Mouse (Mus musculus): ENCODE data around the gene Psen2. TPM values are rescaled to one million over a fixed set of nuclear protein-coding genes. Genes with fewer than 3 reads are reported as not detected.

Gene Psen2
- polyA plus RNA-seq, 2 experiments = 17.1 to 23.4 TPM

- Histone ChIP-seq H3K4me1 (ENCODE audit: control insufficient read depth, insufficient read depth, low read length) (0 out of 2 replicates have a peak, but pooled peaks cover 3% of the 10 kb centered on the region), H3K9ac (ENCODE audit: low read depth, low read length, severe bottlenecking) (no peak overlapping the region), H3K27me3 (ENCODE audit: control insufficient read depth, insufficient read depth, low read length) (0 out of 2 replicates have a peak, but pooled peaks cover 3% of the 10 kb centered on the region), H3K4me3 (replicated peaks; ENCODE audit: low read length) (no peak overlapping the region), H3K4me2 (replicated peaks; ENCODE audit: low read depth, low read length, severe bottlenecking) (no peak overlapping the region), H3K36me3 (ENCODE audit: control insufficient read depth, insufficient read depth, low read length) (no peaks in the 10 kb centered on the region), H3K9me3 (ENCODE audit: control insufficient read depth, low read length) (no peaks in the 10 kb centered on the region), H3K27ac (replicated peaks; ENCODE audit: low read depth, low read length) (no peak overlapping the region)
- 75% methylated on average over 4 of the region's 4 CpGs for WGBS
- no peak for ATAC-seq (ENCODE audit: low FRiP score, low read depth)
- TF ChIP-seq POLR2A (IDR thresholded peaks at IDR 0.05; ENCODE audit: borderline replicate concordance, extremely low read depth, insufficient read depth, insufficient read length) = no peak
- no peak for DNase-seq (ENCODE audit: low spot score)
These were observed 74.3 kb downstream of the Psen2 start for GRCm38 (mm10) chr1:180188951-180189350.

- TF ChIP-seq POLR2A (IDR thresholded peaks at IDR 0.05; ENCODE audit: borderline replicate concordance, extremely low read depth, insufficient read depth, insufficient read length) = no peak
- no peak overlapping the region for H3K4me2 ChIP-seq (replicated peaks; ENCODE audit: low read depth, low read length, severe bottlenecking)
- H3K9me3 ChIP-seq (ENCODE audit: control insufficient read depth, low read length) = no peaks in the 10 kb centered on the region
- 0 out of 2 replicates have a peak, but pooled peaks cover 2% of the 10 kb centered on the region for H3K27me3 ChIP-seq (ENCODE audit: control insufficient read depth, insufficient read depth, low read length)
- ATAC-seq (ENCODE audit: low FRiP score, low read depth) (no peak), DNase-seq (ENCODE audit: low spot score) (no peak)
- H3K27ac ChIP-seq (replicated peaks; ENCODE audit: low read depth, low read length) = no peak overlapping the region
- no peak overlapping the region for H3K9ac ChIP-seq (ENCODE audit: low read depth, low read length, severe bottlenecking)
- no peak overlapping the region for H3K4me3 ChIP-seq (replicated peaks; ENCODE audit: low read length)
- 79% methylated on average over 3 of the region's 3 CpGs for WGBS
- H3K36me3 ChIP-seq (ENCODE audit: control insufficient read depth, insufficient read depth, low read length) = no peaks in the 10 kb centered on the region
- 0 out of 2 replicates have a peak, but pooled peaks cover 3% of the 10 kb centered on the region for H3K4me1 ChIP-seq (ENCODE audit: control insufficient read depth, insufficient read depth, low read length)
These were observed 76.9 kb downstream of the Psen2 start for GRCm38 (mm10) chr1:180186371-180186770.

DNA sequence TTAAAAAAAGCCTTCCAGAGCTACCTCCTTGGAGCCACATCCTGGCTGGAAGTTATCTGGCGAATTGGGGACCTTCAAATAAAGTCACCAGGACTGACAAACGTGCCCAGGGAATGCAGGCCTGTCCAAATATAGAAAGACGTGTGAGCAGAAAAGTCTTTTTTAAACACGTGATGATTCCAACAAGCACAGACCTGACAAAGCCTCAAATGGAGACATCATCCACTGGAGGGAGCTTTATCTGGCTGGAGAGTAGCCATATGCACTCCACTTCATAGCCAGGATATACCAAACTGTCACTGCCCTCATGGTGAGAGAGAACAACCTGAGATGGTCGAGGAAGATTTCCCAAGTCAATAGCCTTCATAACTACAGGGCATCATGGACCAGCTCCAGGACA lies 77.4 kb downstream of the Psen2 start:
- Histone ChIP-seq H3K9ac (ENCODE audit: low read depth, low read length, severe bottlenecking) (no peak overlapping the region), H3K27me3 (ENCODE audit: control insufficient read depth, insufficient read depth, low read length) (no peaks in the 10 kb centered on the region), H3K9me3 (ENCODE audit: control insufficient read depth, low read length) (no peaks in the 10 kb centered on the region), H3K27ac (replicated peaks; ENCODE audit: low read depth, low read length) (no peak overlapping the region), H3K36me3 (ENCODE audit: control insufficient read depth, insufficient read depth, low read length) (no peaks in the 10 kb centered on the region), H3K4me2 (replicated peaks; ENCODE audit: low read depth, low read length, severe bottlenecking) (no peak overlapping the region), H3K4me3 (replicated peaks; ENCODE audit: low read length) (no peak overlapping the region), H3K4me1 (ENCODE audit: control insufficient read depth, insufficient read depth, low read length) (0 out of 2 replicates have a peak, but pooled peaks cover 3% of the 10 kb centered on the region)
- no peak for TF ChIP-seq POLR2A (IDR thresholded peaks at IDR 0.05; ENCODE audit: borderline replicate concordance, extremely low read depth, insufficient read depth, insufficient read length)
- 60% methylated on average over 5 of the region's 5 CpGs for WGBS
- DNase-seq (ENCODE audit: low spot score) = no peak
- no peak for ATAC-seq (ENCODE audit: low FRiP score, low read depth)

GRCm38 (mm10) chr1:180184768-180185167 lies 78.5 kb downstream of the Psen2 start:
- no peak for TF ChIP-seq POLR2A (IDR thresholded peaks at IDR 0.05; ENCODE audit: borderline replicate concordance, extremely low read depth, insufficient read depth, insufficient read length)
- ATAC-seq (ENCODE audit: low FRiP score, low read depth) = no peak
- Histone ChIP-seq H3K36me3 (ENCODE audit: control insufficient read depth, insufficient read depth, low read length) (no peaks in the 10 kb centered on the region), H3K9ac (ENCODE audit: low read depth, low read length, severe bottlenecking) (no peak overlapping the region), H3K4me2 (replicated peaks; ENCODE audit: low read depth, low read length, severe bottlenecking) (no peak overlapping the region), H3K27ac (replicated peaks; ENCODE audit: low read depth, low read length) (no peak overlapping the region), H3K9me3 (ENCODE audit: control insufficient read depth, low read length) (no peaks in the 10 kb centered on the region), H3K4me3 (replicated peaks; ENCODE audit: low read length) (no peak overlapping the region), H3K27me3 (ENCODE audit: control insufficient read depth, insufficient read depth, low read length) (no peaks in the 10 kb centered on the region), H3K4me1 (ENCODE audit: control insufficient read depth, insufficient read depth, low read length) (0 out of 2 replicates have a peak, but pooled peaks cover 3% of the 10 kb centered on the region)
- 33% methylated on average over 7 of the region's 7 CpGs for WGBS
- no peak for DNase-seq (ENCODE audit: low spot score)

DNA sequence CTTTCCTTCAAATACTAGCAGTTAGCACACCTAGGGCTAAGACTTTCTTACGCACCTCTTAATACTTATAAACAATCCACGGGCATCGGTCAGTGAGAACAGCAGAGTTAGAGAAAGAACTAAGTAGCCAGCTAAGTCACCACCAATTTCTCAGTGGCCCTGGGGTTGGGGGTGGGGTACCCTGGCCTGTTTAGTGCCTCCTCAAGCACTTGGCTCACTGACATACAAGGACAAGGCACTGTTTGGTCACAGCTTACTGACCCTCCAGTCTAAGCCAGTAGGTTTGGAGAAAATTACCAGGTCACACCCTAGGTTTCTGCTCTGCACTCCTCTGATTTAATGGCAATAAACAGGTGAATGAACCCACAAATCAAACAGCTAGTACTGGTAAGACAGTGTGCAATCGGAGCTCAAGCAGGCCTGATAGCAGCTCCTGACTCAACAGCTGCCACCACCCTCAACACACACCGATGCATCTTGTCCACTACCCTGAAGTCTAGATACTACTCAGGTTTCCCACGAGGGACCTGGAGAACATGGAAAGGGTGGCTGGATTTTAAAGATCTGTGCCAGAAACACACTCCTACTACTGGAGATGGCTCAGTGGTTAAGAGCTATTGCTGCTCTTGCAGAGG lies 79.6 kb downstream of the Psen2 start:
- no peak for TF ChIP-seq POLR2A (IDR thresholded peaks at IDR 0.05; ENCODE audit: borderline replicate concordance, extremely low read depth, insufficient read depth, insufficient read length)

More for the DNA sequence above, 79.6 kb downstream of the Psen2 start:
- ATAC-seq (ENCODE audit: low FRiP score, low read depth) = no peak
- Histone ChIP-seq H3K27me3 (ENCODE audit: control insufficient read depth, insufficient read depth, low read length) (no peaks in the 10 kb centered on the region), H3K9ac (ENCODE audit: low read depth, low read length, severe bottlenecking) (no peak overlapping the region), H3K36me3 (ENCODE audit: control insufficient read depth, insufficient read depth, low read length) (no peaks in the 10 kb centered on the region), H3K4me2 (replicated peaks; ENCODE audit: low read depth, low read length, severe bottlenecking) (no peak overlapping the region), H3K4me3 (replicated peaks; ENCODE audit: low read length) (no peak overlapping the region), H3K27ac (replicated peaks; ENCODE audit: low read depth, low read length) (no peak overlapping the region), H3K9me3 (ENCODE audit: control insufficient read depth, low read length) (no peaks in the 10 kb centered on the region), H3K4me1 (ENCODE audit: control insufficient read depth, insufficient read depth, low read length) (0 out of 2 replicates have a peak, but pooled peaks cover 3% of the 10 kb centered on the region)
- WGBS = 83% methylated on average over 6 of the region's 6 CpGs
- no peak for DNase-seq (ENCODE audit: low spot score)

All from limb, embryonic 14.5 days (tissue).